Mouse (Mus musculus): ENCODE measurements around the gene Slmap.
"Not testable (repeated sequence)": the region's sequence is repeated elsewhere in the genome, so short reads cannot be mapped to it uniquely, and the experiment has no call there.

Slmap gene

DNA sequence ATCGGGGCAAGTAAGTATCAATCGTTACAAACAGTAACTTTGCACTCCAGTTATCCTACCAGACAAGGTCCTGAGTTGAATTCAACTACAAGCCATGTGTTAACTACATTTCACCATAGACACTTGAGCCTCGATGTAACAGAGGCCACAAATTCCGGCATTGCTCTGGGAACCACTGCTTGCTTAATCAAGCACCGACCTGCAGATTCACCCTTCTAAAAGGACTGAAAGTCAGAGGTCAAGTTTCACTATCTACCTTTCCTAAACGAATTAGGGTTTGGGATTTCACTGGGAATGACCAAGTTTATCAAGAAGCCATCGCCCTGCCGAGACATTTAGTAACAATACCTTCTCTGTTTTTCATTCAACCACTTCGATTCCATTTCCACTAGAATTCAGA is 2.0 kb downstream of the Slmap start:
- no peak for DNase-seq

DNA sequence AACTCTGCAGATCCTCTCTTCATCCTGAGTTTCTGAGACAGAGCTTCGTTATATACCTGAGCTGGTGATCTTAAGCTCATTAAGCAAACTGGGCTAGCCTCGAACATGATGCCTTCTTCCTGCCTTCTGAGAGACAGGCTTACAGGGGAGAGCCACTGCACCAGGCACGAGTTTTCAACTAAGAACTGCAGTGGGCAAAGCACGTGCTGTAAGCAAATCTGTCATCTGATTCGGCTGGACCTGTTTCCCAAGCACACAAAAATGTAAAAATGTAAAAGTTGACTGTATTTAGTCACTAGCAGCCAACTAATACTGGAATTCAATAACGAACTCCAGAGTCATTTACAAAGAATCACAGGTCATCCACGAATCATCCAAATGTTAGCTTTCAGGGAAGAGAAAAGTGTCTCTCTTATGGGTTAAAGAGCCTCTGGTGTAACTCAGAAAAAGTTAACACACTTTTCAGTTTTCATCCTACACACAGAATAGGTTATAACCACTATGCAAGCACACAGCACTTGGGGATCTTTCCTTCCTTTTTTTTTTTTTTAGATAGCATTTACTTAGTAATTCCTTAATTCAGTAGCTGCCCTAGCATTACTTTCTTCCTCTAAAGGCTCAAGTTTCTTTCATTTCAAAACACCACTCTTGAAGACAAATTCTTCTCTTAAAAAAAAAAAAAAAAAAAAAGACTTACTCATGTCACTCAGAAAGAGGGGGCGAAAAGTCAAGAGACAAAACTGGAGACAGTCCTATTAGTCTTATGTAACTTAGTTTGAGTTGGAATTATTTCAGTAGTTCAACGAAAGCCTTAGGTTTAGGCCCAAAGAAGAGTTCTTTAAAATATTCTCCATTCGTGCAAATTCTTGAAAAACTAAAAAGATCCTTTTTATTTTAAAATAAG is 3.1 kb downstream of the Slmap start:
- no peak for DNase-seq

DNA sequence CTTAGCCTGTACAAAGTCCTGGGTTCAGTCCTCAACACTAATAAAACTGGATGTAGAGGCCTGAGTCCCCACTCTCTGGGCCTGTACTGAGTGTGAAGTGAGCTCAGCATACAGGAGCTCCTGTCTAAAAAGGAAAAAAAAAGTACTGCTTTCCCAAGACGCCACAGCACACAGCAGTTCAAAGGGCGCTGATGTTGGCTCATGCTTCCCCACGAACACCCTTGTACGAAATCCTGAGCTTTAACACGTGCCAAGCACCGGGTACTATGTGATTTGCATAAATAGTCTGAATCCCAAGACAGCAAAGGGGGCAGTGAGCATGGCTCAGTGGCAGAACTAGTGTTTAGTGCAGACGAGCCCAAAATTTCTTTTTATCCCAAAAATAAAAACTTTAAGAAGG is 4.4 kb downstream of the Slmap start:
- DNase-seq, result no peak

DNA sequence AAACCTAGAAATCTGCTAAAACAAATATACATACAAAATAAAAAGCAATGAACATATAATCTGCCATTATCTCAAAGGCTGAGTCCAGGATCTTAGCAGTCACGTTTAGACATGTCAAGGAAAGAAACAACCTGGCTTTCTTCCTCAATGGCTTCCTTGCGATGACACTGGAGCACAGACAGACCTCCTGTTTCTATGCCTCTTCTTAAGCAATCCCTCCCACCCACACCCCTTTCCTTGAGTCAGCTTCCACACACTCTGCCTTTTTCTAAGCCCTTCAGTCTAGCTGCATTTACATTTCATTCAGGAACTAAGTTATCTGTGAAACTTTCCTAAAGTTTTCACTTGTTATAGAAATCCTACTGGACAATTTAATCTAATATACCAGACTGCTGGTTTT is 6.4 kb downstream of the Slmap start:
- no peak for DNase-seq

DNA sequence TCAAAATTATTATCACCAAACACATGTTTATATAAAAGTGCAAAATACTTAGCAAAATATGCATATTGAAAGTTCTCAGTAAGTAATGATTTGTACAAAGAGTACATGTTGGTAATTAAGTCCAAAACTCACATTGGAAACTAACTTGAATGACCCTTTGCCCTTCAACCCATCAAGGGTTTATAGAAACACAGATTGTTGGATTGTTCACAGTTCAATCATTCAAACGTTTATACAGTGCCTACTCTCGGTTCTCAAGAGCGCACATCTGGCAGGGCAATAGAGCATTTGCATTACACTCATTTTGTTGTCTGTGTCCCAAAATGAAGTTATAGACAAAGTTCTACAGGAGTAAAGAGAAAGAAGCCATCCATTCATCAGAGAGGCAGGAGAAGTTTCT is 8.8 kb downstream of the Slmap start:
- DNase-seq, result no peak

DNA sequence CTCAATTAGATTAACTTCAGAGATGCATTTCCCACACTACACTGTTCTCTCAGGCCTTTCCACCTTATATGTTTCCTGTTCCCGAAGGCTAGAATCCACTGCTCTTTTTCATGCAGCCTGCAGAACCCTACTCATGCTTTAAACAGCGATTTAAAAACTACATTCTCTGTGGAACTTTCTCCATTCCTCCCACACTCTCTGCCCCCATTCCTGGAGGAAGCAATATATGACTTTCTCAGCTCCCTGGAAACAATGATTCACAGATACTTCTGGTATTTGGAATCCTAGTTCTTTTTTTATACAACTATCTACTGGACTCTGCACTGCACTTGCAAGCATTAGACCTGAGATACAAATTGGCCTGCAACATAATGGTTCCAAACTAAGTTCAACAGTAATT is 11.6 kb downstream of the Slmap start:
- no peak for DNase-seq

DNA sequence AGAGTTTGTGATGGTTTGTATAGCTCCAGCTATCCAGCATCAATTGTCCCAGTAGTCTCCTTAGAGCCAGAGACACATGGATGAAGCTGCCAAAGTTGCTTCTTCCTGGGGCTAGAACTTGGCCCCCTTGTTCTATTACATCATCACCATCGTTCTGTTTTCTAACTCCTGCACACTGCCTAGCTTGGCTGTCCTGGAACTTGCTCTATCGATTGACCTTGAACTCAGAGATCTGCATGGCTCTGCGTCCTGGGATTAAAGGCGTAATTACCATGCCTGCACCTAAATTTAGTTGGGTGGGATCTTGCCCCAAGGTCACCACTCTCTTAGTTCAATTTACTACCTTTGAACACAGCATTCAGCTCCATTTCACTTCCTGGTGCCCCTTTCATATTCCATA is 14.9 kb downstream of the Slmap start:
- DNase-seq, result no peak

DNA sequence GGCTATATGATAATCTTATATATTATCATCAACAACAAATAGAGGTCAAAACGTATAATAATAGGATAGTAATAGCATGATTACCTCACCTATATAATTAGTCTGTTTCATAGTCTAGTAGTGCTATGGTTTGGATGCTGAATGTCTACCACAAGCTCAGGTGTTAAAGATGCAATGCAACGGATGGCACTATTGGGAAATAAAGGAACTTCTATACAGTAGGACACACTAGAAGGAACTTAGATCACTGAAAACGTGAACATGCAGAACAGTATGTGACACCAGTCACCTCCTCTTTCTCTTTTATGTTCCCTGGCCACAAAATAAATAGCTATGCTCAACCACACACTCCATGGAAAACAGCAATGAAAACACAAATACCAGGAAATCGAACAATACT is 16.9 kb downstream of the Slmap start:
- DNase-seq, result no peak

DNA sequence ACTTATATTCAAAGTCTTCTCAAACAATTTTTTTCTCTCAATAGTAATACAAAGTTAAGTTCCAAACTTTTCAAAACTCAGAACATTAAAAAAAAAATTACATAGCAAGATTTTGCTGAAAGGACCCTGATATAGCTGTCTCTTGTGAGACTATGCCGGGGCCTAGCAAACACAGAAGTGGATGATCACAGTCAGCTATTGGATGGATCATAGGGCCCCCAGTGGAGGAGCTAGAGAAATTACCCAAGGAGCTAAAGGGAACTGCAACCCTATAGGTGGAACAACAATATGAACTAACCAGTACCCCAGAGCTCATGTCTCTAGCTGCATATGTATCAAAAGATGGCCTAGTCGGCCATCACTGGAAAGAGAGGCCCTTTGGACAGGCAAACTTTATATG is 18.5 kb downstream of the Slmap start:
- not testable (repeated sequence) for DNase-seq

DNA sequence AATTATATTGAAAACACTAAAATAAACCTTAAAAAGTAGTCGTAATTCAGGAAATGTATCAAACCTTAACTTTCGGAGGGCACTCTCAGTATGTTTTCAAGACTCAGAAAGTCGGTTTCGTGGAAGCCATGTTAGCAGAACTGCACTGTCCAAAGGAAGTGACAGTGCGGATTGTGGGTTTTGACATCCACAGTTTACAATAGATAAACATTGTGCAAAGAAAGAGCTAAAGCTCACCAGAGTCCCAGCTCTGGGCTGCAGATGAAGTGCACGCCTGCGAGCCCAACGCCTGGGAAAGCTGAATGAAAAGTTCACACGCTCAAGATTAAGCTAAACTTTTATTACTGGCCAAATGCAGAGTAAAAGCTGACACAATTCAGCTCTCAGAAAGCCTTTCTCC is 18.9 kb downstream of the Slmap start:
- DNase-seq, result no peak

DNA sequence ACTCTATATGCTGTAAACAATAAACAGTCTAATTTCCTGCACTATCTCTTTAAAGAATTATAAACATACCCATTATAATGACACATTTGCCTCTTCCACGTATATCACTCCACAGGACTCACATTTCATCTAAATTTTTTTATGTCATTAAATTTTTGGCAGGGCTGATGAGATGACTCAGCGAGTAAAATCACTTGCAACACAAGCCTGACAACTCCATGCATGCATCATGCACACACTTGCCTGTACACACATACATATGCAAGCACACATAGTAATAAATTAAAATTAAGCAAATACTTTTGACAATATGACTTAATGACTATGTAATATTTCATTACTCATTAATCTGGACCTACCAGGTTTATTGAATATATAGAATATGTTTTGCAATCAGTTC is 24.2 kb downstream of the Slmap start:
- no peak for DNase-seq

DNA sequence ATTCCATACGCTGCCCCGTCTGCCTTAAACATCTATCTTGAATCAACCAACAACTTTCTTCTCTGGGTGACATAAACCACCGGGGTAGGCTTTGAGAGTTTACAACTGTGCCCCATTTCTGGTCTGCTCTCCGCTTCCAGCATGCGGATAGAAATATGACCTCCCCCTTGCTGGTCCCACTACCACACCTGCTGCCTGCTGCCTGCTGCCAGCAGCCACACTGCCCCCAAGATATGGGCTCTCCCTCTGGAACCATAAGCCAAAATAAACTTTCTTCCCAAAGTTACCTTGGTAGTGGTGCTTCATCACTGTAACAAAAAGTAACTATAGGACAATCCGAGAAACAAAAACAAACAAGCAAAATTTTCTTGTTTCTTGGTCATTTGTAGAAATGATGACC is 26.6 kb downstream of the Slmap start:
- DNase-seq, result no peak

DNA sequence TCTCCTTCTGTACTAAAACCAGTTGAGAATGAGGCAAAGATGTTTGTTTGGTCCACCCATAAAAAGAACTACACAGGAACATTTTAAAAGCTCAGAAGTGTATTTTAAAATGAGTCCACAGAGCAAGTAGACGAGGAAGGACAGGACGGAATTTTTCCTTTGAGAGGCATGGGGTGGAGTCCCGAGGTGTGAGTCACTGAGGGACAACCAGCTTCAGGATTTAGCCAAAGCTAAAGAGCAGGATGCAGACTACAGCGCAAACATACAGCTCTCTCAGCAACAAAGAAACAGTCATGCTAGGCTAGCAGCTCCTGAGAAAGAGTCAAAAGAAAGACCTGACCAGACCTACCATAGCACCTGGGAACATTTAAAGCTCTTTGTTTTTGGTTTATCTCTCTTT is 27.4 kb downstream of the Slmap start:
- DNase-seq, result no peak

DNA sequence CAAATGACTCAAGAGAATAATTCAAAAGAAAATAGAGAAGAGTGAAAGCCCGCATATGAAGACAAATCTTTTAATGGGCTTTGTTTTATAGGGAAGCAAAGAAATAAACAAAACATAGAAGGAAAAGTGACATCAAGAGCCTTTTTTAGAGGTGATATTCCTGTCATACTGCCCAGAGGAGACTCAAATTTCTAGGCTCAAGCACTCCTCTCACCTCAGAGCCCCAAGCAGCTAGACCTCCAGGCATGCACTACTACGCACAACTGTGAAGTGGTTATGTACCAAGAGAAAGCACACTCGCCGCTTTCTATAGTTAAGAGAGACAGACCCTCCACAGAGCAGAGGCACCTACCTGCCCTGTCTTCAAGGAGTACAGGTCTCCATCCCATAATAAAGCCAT is 30.2 kb downstream of the Slmap start:
- no peak for DNase-seq

DNA sequence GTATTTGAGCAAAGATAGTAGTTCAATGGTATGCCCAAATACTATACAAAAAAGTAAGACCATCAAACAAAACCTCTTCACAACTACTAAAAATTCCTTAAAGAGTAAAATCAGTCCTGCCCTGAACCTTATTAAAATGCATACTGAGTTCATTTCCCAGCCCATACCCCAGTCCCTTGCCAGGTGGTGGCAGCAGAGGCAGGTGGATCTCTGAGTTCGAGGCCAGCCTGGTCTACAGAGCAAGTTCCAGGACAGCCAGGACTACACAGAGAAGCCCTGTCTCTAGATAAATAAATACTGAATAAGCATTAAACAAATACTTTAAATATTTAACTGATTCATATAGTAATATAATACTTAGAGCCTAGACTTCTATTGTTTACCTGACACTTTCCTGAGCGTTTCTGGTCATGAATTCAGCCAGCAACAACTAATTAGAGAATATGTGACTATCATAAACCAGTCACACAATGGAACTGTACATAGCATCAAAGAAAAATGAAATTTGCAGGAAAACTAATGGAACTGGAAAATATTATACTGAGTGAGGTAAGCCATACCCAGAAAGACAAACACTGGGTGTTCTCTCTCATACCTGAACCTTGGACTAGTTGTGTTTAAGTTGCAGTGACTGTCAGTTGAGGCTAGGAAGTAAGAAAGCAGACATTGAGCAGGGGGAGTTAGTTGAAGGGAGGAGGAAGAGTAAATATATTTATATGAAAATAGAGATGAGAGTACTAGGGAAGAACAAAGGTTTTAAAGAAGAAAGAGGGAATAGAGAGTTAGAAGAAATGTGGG is 34.4 kb downstream of the Slmap start:
- DNase-seq, result no peak

DNA sequence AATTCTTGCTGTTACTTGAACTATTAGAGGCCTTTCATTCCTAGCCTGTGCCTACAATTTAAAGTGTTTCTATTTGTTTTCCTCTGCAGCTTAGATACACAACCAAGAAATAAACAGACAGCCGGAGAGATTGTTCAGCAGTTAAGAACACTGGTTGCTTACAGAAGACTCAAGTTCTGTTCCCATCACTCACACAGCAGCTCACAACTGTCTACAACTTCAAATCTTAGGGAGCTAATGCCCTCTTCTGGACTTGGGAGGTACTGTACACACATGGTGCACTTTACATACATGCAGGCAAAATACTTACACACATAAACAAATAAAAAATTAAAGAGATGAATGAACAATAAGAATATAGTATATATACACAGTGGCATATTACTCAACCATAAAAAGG is 39.7 kb downstream of the Slmap start:
- DNase-seq, result no peak

DNA sequence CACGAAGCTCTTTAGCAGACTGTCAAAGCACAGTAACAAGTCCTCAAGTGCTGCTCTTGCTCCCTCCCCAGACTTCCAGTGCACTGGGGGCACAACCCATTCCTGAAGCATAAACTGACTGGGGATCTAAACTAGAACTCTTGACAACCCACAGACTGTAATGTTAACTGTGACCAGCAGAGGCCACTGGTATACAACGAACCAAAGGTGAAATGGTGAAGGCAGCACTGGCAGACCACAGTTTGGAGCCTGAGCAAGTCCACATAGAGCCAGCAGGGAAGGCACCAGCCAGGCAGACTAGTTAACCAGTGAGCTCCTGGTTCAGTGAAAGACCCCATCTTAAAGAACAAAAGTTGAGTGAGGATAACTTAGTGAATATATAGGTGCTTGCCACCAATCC is 43.6 kb downstream of the Slmap start:
- DNase-seq, result peak; percentile 87

DNA sequence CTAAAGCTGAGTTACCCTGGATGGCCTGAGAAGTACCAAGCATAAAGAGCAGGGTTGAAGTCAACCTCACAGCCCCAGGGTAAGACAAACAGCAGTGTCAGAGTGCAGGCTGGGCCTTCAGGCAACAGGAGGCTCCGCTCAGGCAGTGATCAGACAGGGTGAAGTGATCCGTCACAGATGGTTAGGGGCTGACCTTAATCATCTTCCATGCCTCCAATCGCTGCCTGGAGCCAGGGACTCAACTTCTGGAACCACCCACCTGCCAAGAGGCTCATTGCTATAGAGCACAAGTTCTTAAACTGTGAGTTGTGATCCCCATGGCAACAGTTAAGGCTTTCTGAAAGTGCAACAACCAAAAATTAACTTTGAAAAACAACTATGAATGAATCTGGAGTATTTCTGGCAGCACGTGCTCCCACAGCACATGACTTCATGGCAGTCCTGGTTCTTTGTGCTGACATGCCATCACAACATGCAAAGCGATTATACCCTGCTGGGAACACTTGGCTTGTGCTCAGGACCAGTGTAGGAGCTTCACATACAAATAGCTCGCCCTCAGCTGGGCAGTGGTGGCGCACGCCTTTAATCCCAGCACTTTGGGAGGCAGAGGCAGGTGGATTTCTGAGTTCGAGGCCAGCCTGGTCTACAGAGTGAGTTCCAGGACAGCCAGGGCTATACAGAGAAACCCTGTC is 46.3 kb downstream of the Slmap start:
- peak; percentile 68 for DNase-seq

DNA sequence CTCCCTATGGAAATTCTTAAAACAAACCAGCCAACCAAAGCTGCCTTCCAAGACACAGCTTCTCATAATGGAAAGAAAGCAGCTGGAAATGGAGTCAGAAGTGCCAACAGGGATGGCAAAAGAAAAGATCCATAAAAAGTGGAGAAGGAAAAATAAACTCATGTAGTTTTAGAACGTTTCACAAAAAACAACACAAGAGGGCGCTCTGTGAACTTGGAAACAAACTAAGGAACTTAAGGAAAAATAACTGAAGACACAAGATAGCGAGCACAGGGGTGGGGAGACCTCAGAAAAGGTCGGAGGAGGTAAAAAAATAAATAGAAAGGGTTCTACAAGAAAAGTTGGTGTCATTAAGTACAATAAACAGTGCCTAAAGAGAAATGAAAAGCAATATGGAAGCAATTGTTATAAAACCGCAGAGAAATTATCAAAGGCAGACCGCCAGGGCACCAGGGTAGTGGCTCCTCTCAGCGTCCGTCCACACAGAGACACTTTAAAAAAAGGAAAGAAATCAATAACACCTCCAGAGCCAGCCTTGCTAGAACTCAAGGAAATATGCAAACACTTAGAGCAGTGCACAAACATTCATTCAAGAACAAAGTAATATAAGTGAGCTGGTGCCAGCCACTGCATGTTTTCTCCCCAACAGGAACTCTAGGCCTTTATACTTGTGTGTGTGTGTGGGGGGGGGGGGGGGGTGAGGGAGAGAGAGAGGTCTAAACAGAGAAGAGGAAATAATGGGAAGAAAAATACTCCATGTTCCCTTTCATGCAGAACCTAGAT is 48.1 kb downstream of the Slmap start:
- peak; percentile 69 for DNase-seq

DNA sequence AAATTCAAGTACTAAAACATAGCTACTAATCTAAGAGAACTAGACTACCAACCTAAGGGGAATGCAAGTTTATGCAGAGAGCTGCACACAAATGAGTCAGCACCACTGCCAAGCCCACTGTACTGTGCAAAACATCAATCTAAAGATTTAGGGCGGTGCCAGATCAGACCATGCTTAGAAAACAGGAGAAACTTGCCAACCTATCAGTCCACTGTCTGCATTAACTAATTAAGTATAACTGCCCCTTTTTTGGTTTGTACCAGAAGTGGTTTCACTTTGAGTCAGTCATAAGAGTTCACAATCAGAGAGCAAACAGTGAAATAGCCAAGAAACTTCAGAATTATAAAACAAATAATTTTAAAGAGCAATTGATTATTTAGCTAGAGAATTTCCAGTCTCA is 53.3 kb downstream of the Slmap start:
- DNase-seq, result no peak

DNA sequence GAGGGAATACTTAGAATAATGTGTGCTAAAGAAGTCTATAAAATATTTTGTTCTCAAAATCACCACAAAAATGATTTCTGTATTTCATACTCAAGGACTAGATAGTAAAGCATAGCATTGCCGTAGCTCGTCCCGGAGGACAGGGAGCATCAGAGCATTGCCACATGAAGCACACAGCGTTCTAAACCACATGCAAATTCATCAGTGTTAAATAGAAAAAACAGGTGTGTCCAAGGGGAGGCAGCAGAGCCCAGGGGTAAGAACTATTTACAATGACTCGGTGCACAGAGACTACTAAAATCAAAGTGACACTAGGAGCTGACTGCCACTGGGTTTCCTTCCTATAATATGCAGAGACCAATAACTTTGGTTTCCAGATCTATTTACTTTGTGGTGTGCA is 57.0 kb downstream of the Slmap start:
- no peak for DNase-seq

DNA sequence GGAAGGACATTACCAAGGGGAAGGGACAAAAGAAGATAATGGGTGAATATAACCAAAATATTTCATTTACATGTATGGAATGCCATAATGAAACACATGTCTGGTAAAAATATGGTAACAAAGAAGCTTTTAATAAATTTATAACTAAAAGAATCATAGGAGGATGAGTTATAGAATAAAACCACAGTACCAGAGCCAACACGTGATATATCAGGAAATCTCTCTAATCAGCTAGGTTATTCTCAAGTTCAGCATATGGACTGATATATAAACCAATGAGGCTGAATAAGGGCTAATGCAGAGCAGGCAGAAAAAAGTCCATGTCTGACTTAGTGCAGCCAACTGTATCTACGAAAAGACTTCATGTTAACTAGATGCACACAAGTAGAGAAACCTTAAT is 58.3 kb downstream of the Slmap start:
- no peak for DNase-seq

DNA sequence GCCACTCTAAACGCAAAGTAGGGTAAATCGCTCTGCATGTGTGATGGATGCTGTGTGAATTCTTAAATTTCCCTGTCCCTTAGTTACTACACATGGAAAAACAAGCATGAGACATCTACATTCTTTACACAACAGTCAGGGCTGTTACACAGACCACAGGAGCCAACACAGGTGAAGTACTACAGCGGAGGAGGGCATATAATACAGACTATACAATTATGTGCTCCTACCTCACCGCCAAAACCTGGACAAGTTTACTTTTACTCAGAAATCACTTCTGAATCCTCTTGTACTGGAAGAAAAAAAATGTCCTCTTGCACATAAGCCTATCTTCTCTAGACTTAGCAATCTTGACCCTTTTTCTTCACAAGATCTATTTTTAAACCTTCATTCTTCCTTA is 66.8 kb downstream of the Slmap start:
- DNase-seq, result no peak
